Mouse (Mus musculus): ENCODE measurements around the gene Col4a2. TPM values are rescaled to one million over a fixed set of nuclear protein-coding genes. Genes with fewer than 3 reads are reported as not detected.

Col4a2 gene
- polyA plus RNA-seq, 1 experiment from 2014 or later = 57.1 TPM

GRCm38 (mm10) chr8:11379590-11379989 is 67.0 kb downstream of the Col4a2 start:
- Histone ChIP-seq H3K4me2 (replicated peaks; ENCODE audit: low read depth, low read length) (no peak overlapping the region), H3K4me1 (ENCODE audit: control insufficient read depth, insufficient read depth, low read length) (peaks cover 31% of the 10 kb centered on the region), H3K4me3 (ENCODE audit: low read depth, low read length) (no peak overlapping the region), H3K27me3 (ENCODE audit: control insufficient read depth, insufficient read depth, low read length) (no peaks in the 10 kb centered on the region), H3K9ac (replicated peaks; ENCODE audit: low read depth, low read length) (no peak overlapping the region), H3K27ac (ENCODE audit: low read length) (no peak overlapping the region), H3K9me3 (ENCODE audit: control insufficient read depth, low read depth, low read length) (no peaks in the 10 kb centered on the region), H3K36me3 (ENCODE audit: control insufficient read depth, insufficient read depth, low read length) (no peaks in the 10 kb centered on the region)
- no peak for ATAC-seq (ENCODE audit: insufficient number of reproducible peaks, insufficient read depth, low FRiP score, low read depth)
- 79% methylated on average over 7 of the region's 7 CpGs for WGBS

- H3K9ac ChIP-seq (replicated peaks; ENCODE audit: low read depth, low read length) = no peak overlapping the region
- H3K27ac ChIP-seq (ENCODE audit: low read length) = peak overlapping the region; percentile 48; the same call in 1 of the 2 replicates
- WGBS = 88% methylated on average over 7 of the region's 7 CpGs
- no peak overlapping the region for H3K4me2 ChIP-seq (replicated peaks; ENCODE audit: low read depth, low read length)
- peaks cover 25% of the 10 kb centered on the region for H3K4me1 ChIP-seq (ENCODE audit: control insufficient read depth, insufficient read depth, low read length)
- H3K4me3 ChIP-seq (ENCODE audit: low read depth, low read length) = no peak overlapping the region
- no peaks in the 10 kb centered on the region for H3K9me3 ChIP-seq (ENCODE audit: control insufficient read depth, low read depth, low read length)
- ATAC-seq (ENCODE audit: insufficient number of reproducible peaks, insufficient read depth, low FRiP score, low read depth) = no peak
- no peaks in the 10 kb centered on the region for H3K27me3 ChIP-seq (ENCODE audit: control insufficient read depth, insufficient read depth, low read length)
- no peaks in the 10 kb centered on the region for H3K36me3 ChIP-seq (ENCODE audit: control insufficient read depth, insufficient read depth, low read length)
These were observed 68.9 kb downstream of the Col4a2 start for GRCm38 (mm10) chr8:11381544-11381943.

- H3K36me3 ChIP-seq (ENCODE audit: control insufficient read depth, insufficient read depth, low read length) = no peaks in the 10 kb centered on the region
- H3K4me2 ChIP-seq (replicated peaks; ENCODE audit: low read depth, low read length) = no peak overlapping the region
- H3K27me3 ChIP-seq (ENCODE audit: control insufficient read depth, insufficient read depth, low read length) = no peaks in the 10 kb centered on the region
- peak overlapping the region; percentile 48; the same call in 1 of the 2 replicates for H3K27ac ChIP-seq (ENCODE audit: low read length)
- peaks cover 22% of the 10 kb centered on the region for H3K4me1 ChIP-seq (ENCODE audit: control insufficient read depth, insufficient read depth, low read length)
- no peaks in the 10 kb centered on the region for H3K9me3 ChIP-seq (ENCODE audit: control insufficient read depth, low read depth, low read length)
- no peak overlapping the region for H3K4me3 ChIP-seq (ENCODE audit: low read depth, low read length)
- 46% methylated on average over 19 of the region's 19 CpGs for WGBS
- no peak for ATAC-seq (ENCODE audit: insufficient number of reproducible peaks, insufficient read depth, low FRiP score, low read depth)
- H3K9ac ChIP-seq (replicated peaks; ENCODE audit: low read depth, low read length) = no peak overlapping the region
These were observed 69.6 kb downstream of the Col4a2 start for GRCm38 (mm10) chr8:11382059-11382810.

GRCm38 (mm10) chr8:11382933-11383332 is 70.3 kb downstream of the Col4a2 start:
- Histone ChIP-seq H3K9ac (replicated peaks; ENCODE audit: low read depth, low read length) (no peak overlapping the region), H3K27ac (ENCODE audit: low read length) (peak overlapping the region; percentile 17; the same call in 1 of the 2 replicates), H3K4me3 (ENCODE audit: low read depth, low read length) (no peak overlapping the region), H3K27me3 (ENCODE audit: control insufficient read depth, insufficient read depth, low read length) (no peaks in the 10 kb centered on the region), H3K36me3 (ENCODE audit: control insufficient read depth, insufficient read depth, low read length) (no peaks in the 10 kb centered on the region), H3K4me2 (replicated peaks; ENCODE audit: low read depth, low read length) (no peak overlapping the region), H3K4me1 (ENCODE audit: control insufficient read depth, insufficient read depth, low read length) (peaks cover 22% of the 10 kb centered on the region), H3K9me3 (ENCODE audit: control insufficient read depth, low read depth, low read length) (no peaks in the 10 kb centered on the region)
- no peak for ATAC-seq (ENCODE audit: insufficient number of reproducible peaks, insufficient read depth, low FRiP score, low read depth)
- 44% methylated on average over 3 of the region's 3 CpGs for WGBS

GRCm38 (mm10) chr8:11383379-11383778 is 70.8 kb downstream of the Col4a2 start:
- no peak overlapping the region for H3K27ac ChIP-seq (ENCODE audit: low read length)
- H3K27me3 ChIP-seq (ENCODE audit: control insufficient read depth, insufficient read depth, low read length) = no peaks in the 10 kb centered on the region
- WGBS = 78% methylated on average over 3 of the region's 3 CpGs
- H3K4me3 ChIP-seq (ENCODE audit: low read depth, low read length) = no peak overlapping the region
- H3K36me3 ChIP-seq (ENCODE audit: control insufficient read depth, insufficient read depth, low read length) = no peaks in the 10 kb centered on the region
- H3K4me1 ChIP-seq (ENCODE audit: control insufficient read depth, insufficient read depth, low read length) = peaks cover 22% of the 10 kb centered on the region
- no peak overlapping the region for H3K9ac ChIP-seq (replicated peaks; ENCODE audit: low read depth, low read length)
- no peak overlapping the region for H3K4me2 ChIP-seq (replicated peaks; ENCODE audit: low read depth, low read length)
- no peak for ATAC-seq (ENCODE audit: insufficient number of reproducible peaks, insufficient read depth, low FRiP score, low read depth)
- H3K9me3 ChIP-seq (ENCODE audit: control insufficient read depth, low read depth, low read length) = no peaks in the 10 kb centered on the region

GRCm38 (mm10) chr8:11384841-11385240 is 72.2 kb downstream of the Col4a2 start:
- Histone ChIP-seq H3K4me2 (replicated peaks; ENCODE audit: low read depth, low read length) (no peak overlapping the region), H3K9ac (replicated peaks; ENCODE audit: low read depth, low read length) (no peak overlapping the region), H3K9me3 (ENCODE audit: control insufficient read depth, low read depth, low read length) (no peaks in the 10 kb centered on the region), H3K27ac (ENCODE audit: low read length) (no peak overlapping the region), H3K4me1 (ENCODE audit: control insufficient read depth, insufficient read depth, low read length) (peaks cover 22% of the 10 kb centered on the region), H3K4me3 (ENCODE audit: low read depth, low read length) (no peak overlapping the region), H3K36me3 (ENCODE audit: control insufficient read depth, insufficient read depth, low read length) (no peaks in the 10 kb centered on the region), H3K27me3 (ENCODE audit: control insufficient read depth, insufficient read depth, low read length) (no peaks in the 10 kb centered on the region)
- WGBS = 52% methylated on average over 4 of the region's 4 CpGs
- ATAC-seq (ENCODE audit: insufficient number of reproducible peaks, insufficient read depth, low FRiP score, low read depth) = no peak

- no peak for ATAC-seq (ENCODE audit: insufficient number of reproducible peaks, insufficient read depth, low FRiP score, low read depth)
- Histone ChIP-seq H3K9me3 (ENCODE audit: control insufficient read depth, low read depth, low read length) (no peaks in the 10 kb centered on the region), H3K4me2 (replicated peaks; ENCODE audit: low read depth, low read length) (no peak overlapping the region), H3K9ac (replicated peaks; ENCODE audit: low read depth, low read length) (no peak overlapping the region), H3K27ac (ENCODE audit: low read length) (no peak overlapping the region), H3K4me3 (ENCODE audit: low read depth, low read length) (no peak overlapping the region), H3K4me1 (ENCODE audit: control insufficient read depth, insufficient read depth, low read length) (peaks cover 22% of the 10 kb centered on the region), H3K27me3 (ENCODE audit: control insufficient read depth, insufficient read depth, low read length) (no peaks in the 10 kb centered on the region), H3K36me3 (ENCODE audit: control insufficient read depth, insufficient read depth, low read length) (no peaks in the 10 kb centered on the region)
- WGBS = 72% methylated on average over 9 of the region's 9 CpGs
These were observed 72.8 kb downstream of the Col4a2 start for GRCm38 (mm10) chr8:11385272-11385905.

GRCm38 (mm10) chr8:11387282-11387681 is 74.7 kb downstream of the Col4a2 start:
- H3K36me3 ChIP-seq (ENCODE audit: control insufficient read depth, insufficient read depth, low read length) = no peaks in the 10 kb centered on the region
- H3K9me3 ChIP-seq (ENCODE audit: control insufficient read depth, low read depth, low read length) = peaks cover 5% of the 10 kb centered on the region; the same call in 1 of the 2 replicates
- H3K4me3 ChIP-seq (ENCODE audit: low read depth, low read length) = no peak overlapping the region
- no peak overlapping the region for H3K27ac ChIP-seq (ENCODE audit: low read length)
- no peak for ATAC-seq (ENCODE audit: insufficient number of reproducible peaks, insufficient read depth, low FRiP score, low read depth)
- no peaks in the 10 kb centered on the region for H3K27me3 ChIP-seq (ENCODE audit: control insufficient read depth, insufficient read depth, low read length)
- peaks cover 10% of the 10 kb centered on the region; the same call in 1 of the 2 replicates for H3K4me1 ChIP-seq (ENCODE audit: control insufficient read depth, insufficient read depth, low read length)
- H3K4me2 ChIP-seq (replicated peaks; ENCODE audit: low read depth, low read length) = no peak overlapping the region
- 90% methylated on average over 4 of the region's 4 CpGs for WGBS
- H3K9ac ChIP-seq (replicated peaks; ENCODE audit: low read depth, low read length) = no peak overlapping the region
